Mouse (Mus musculus): ENCODE results near the gene Rbfox1. TPM values are rescaled to one million over a fixed set of nuclear protein-coding genes. Genes with fewer than 3 reads are reported as not detected.
A peak's percentile ranks its signal among the peaks of the same experiment; 100 is the strongest.

Rbfox1 gene
- polyA plus RNA-seq, 1 experiment from 2014 or later: 0.71 TPM

DNA sequence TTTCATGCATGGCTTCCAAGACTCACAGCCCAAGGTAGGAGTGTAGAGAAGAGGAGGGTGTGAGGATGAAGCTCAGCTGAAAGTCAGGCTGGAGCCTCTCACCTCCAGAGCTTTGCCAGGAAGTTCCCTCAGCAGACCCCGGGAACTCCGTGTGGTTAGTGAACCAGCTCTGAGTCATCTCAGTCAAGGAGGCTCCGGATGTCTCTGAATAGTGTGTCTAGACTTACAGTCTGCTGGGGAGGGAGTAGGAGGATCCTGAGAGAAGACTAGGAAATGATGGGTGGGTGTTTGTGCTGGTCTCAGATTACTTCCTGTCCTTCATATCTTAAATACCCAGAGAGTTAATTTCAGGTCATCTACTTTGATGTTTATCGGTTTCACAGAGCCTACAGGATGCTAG is 1004.1 kb downstream of the Rbfox1 start:
- Histone ChIP-seq H3K9me3 (no peaks in the 10 kb centered on the region), H3K27ac (no peak overlapping the region), H3K4me3 (no peak overlapping the region), H3K27me3 (ENCODE audit: poor library complexity, severe bottlenecking) (no peaks in the 10 kb centered on the region), H3K36me3 (replicated peaks) (no peaks in the 10 kb centered on the region), H3K4me1 (peaks cover 17% of the 10 kb centered on the region)
- DNase-seq (ENCODE audit: extremely low spot score, low spot score): no peak
- 82% methylated on average over 4 of the region's 4 CpGs for WGBS

- no peak for DNase-seq (ENCODE audit: extremely low spot score, low spot score)
- Histone ChIP-seq H3K9me3 (no peaks in the 10 kb centered on the region), H3K27ac (peak overlapping the region; percentile 35; the same call in 1 of the 2 replicates), H3K27me3 (ENCODE audit: poor library complexity, severe bottlenecking) (no peaks in the 10 kb centered on the region), H3K4me3 (no peak overlapping the region), H3K36me3 (replicated peaks) (no peaks in the 10 kb centered on the region), H3K4me1 (peaks cover 29% of the 10 kb centered on the region)
- WGBS: 39% methylated on average over 6 of the region's 6 CpGs
These were observed 1012.6 kb downstream of the Rbfox1 start for GRCm38 (mm10) chr16:6897734-6898133.

- DNase-seq (ENCODE audit: extremely low spot score, low spot score): no peak
- Histone ChIP-seq H3K27me3 (ENCODE audit: poor library complexity, severe bottlenecking) (no peaks in the 10 kb centered on the region), H3K4me1 (peaks cover 29% of the 10 kb centered on the region), H3K9me3 (no peaks in the 10 kb centered on the region), H3K4me3 (no peak overlapping the region), H3K27ac (no peak overlapping the region), H3K36me3 (replicated peaks) (no peaks in the 10 kb centered on the region)
- 81% methylated on average over 2 of the region's 2 CpGs for WGBS
These were observed 1014.9 kb downstream of the Rbfox1 start for GRCm38 (mm10) chr16:6900006-6900405.

DNA sequence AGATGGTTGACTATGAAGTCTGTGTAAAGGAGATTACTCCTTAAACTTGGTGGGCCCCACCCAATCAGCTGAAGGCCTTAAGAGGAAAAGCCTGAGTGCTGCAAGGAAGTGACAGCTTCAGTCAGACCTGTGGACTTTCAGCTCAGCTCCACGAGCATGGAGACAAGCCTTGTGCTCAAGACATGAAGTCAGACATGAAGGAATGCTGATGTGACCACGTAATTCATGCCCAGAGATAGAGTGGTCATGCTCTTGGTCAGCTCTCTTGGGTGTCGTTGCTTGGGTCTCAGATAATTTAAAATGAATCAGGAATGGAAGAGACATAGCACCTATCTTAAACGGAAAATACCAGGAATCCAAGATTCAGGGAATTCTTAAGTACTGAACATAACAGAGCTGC is 1019.8 kb downstream of the Rbfox1 start:
- DNase-seq (ENCODE audit: extremely low spot score, low spot score): no peak
- Histone ChIP-seq H3K36me3 (replicated peaks) (no peaks in the 10 kb centered on the region), H3K9me3 (no peaks in the 10 kb centered on the region), H3K27me3 (ENCODE audit: poor library complexity, severe bottlenecking) (no peaks in the 10 kb centered on the region), H3K4me1 (no peaks in the 10 kb centered on the region), H3K27ac (no peak overlapping the region), H3K4me3 (no peak overlapping the region)
- 85% methylated on average over 4 of the region's 4 CpGs for WGBS

DNA sequence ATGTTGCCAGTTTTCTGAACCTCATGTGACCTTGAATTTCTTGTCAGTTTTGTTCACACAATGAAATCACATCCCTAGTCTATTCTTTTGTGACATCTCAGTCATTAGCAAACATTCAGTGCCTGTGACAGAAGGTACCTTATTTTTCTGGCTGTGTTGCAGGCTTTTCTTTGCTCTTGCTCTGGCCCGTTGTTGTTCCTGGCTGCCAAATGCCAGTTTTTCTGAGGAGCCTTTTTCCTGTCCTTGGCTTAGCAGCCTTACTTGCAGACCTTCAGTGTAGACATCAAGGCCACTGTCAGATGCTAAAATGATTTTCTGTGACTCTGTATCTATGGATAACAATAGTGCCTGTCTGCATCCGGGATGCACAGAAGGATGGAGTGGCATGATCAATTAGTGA is 1020.8 kb downstream of the Rbfox1 start:
- no peak overlapping the region for H3K4me3 ChIP-seq
- no peak for DNase-seq (ENCODE audit: extremely low spot score, low spot score)
- no peaks in the 10 kb centered on the region for H3K36me3 ChIP-seq (replicated peaks)
- H3K27ac ChIP-seq: no peak overlapping the region
- 82% methylated on average over 2 of the region's 2 CpGs for WGBS
- no peaks in the 10 kb centered on the region for H3K27me3 ChIP-seq (ENCODE audit: poor library complexity, severe bottlenecking)
- H3K9me3 ChIP-seq: no peaks in the 10 kb centered on the region
- H3K4me1 ChIP-seq: no peaks in the 10 kb centered on the region

DNA sequence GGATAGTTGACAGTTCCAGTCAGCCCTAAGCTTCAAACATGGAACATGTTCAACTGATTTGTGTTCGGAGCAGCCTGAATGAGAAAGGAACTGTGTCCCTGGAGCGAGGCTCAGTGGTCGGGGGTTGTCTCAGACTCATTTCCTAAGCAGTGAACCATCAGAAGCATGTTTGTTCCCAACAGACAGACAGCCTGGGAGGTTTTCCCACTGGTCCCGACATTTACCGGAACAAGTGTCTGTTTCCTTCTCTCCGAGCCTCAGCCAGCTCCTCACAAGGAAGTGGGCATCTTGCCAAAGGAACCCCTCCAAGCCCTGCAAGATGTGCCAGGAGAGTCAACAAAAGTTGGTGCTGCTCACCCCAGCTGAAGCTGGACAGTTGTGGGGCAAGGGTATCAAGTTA is 1022.4 kb downstream of the Rbfox1 start:
- no peak for DNase-seq (ENCODE audit: extremely low spot score, low spot score)
- Histone ChIP-seq H3K27me3 (ENCODE audit: poor library complexity, severe bottlenecking) (no peaks in the 10 kb centered on the region), H3K9me3 (no peaks in the 10 kb centered on the region), H3K4me1 (no peaks in the 10 kb centered on the region), H3K27ac (no peak overlapping the region), H3K4me3 (no peak overlapping the region), H3K36me3 (replicated peaks) (no peaks in the 10 kb centered on the region)
- 90% methylated on average over 6 of the region's 6 CpGs for WGBS

DNA sequence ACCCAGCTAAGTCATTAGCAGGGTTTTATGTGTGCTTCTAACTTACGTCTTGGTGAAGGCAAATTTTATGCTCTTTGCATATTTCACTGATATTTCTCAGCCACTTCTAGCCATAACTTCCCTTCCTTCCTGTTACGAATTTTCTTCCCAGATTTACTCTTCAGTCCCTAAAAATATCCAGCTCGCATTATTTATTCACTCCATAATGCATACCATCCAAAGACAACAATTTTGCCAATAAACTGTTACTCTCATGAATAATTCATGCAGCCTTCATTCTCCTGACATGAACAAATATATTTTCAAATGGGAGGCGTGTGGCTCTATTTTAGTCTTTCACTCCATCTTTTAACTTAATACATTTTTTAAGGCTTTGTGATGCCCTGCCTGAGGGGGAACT is 1029.4 kb downstream of the Rbfox1 start:
- WGBS: 83% methylated on average over 4 of the region's 4 CpGs
- no peaks in the 10 kb centered on the region for H3K36me3 ChIP-seq (replicated peaks)
- no peak overlapping the region for H3K27ac ChIP-seq
- no peaks in the 10 kb centered on the region for H3K9me3 ChIP-seq
- DNase-seq (ENCODE audit: extremely low spot score, low spot score): no peak
- H3K4me3 ChIP-seq: no peak overlapping the region
- no peaks in the 10 kb centered on the region for H3K27me3 ChIP-seq (ENCODE audit: poor library complexity, severe bottlenecking)
- H3K4me1 ChIP-seq: peaks cover 8% of the 10 kb centered on the region; the same call in 1 of the 2 replicates

GRCm38 (mm10) chr16:6918641-6919040 is 1033.5 kb downstream of the Rbfox1 start:
- Histone ChIP-seq H3K4me3 (no peak overlapping the region), H3K36me3 (replicated peaks) (no peaks in the 10 kb centered on the region), H3K4me1 (peaks cover 10% of the 10 kb centered on the region; the same call in 1 of the 2 replicates), H3K27me3 (ENCODE audit: poor library complexity, severe bottlenecking) (no peaks in the 10 kb centered on the region), H3K27ac (no peak overlapping the region), H3K9me3 (no peaks in the 10 kb centered on the region)
- 68% methylated on average over 3 of the region's 3 CpGs for WGBS
- no peak for DNase-seq (ENCODE audit: extremely low spot score, low spot score)

DNA sequence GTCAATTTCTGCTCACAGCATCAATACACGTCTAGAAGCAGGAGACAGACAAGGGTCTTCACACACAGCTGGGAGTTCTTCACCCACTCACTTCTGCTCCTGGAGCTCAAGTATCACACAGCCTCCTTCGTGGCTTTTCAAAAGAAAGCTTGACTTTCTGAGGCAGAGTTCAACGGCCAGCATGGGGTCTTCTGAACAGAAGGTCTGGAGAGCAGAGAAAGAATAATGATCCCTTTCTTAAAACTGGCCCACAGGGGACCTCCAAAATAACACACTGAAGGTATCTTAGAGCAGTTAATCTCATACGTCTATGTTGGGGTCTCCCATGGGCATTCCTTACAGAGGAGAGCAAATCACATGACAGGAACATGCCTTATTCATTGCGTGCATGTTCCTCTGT is 1034.5 kb downstream of the Rbfox1 start:
- Histone ChIP-seq H3K27ac (no peak overlapping the region), H3K4me3 (no peak overlapping the region), H3K9me3 (no peaks in the 10 kb centered on the region), H3K4me1 (peaks cover 10% of the 10 kb centered on the region; the same call in 1 of the 2 replicates), H3K36me3 (replicated peaks) (no peaks in the 10 kb centered on the region), H3K27me3 (ENCODE audit: poor library complexity, severe bottlenecking) (no peaks in the 10 kb centered on the region)
- no peak for DNase-seq (ENCODE audit: extremely low spot score, low spot score)
- 39% methylated on average over 5 of the region's 5 CpGs for WGBS

GRCm38 (mm10) chr16:6927661-6928060 is 1042.5 kb downstream of the Rbfox1 start:
- no peaks in the 10 kb centered on the region for H3K9me3 ChIP-seq
- H3K27ac ChIP-seq: no peak overlapping the region
- DNase-seq (ENCODE audit: extremely low spot score, low spot score): no peak
- no peaks in the 10 kb centered on the region for H3K36me3 ChIP-seq (replicated peaks)
- H3K4me1 ChIP-seq: no peaks in the 10 kb centered on the region
- no peaks in the 10 kb centered on the region for H3K27me3 ChIP-seq (ENCODE audit: poor library complexity, severe bottlenecking)
- WGBS: 89% methylated on average over 2 of the region's 2 CpGs
- no peak overlapping the region for H3K4me3 ChIP-seq

- Histone ChIP-seq H3K4me1 (no peaks in the 10 kb centered on the region), H3K4me3 (no peak overlapping the region), H3K27ac (no peak overlapping the region), H3K36me3 (replicated peaks) (no peaks in the 10 kb centered on the region), H3K27me3 (ENCODE audit: poor library complexity, severe bottlenecking) (no peaks in the 10 kb centered on the region), H3K9me3 (no peaks in the 10 kb centered on the region)
- no peak for DNase-seq (ENCODE audit: extremely low spot score, low spot score)
- 55% methylated on average over 3 of the region's 3 CpGs for WGBS
These were observed 1045.6 kb downstream of the Rbfox1 start for GRCm38 (mm10) chr16:6930795-6931194.

GRCm38 (mm10) chr16:6946151-6946550 is 1061.0 kb downstream of the Rbfox1 start:
- Histone ChIP-seq H3K27ac (no peak overlapping the region), H3K4me3 (no peak overlapping the region), H3K9me3 (no peaks in the 10 kb centered on the region), H3K27me3 (ENCODE audit: poor library complexity, severe bottlenecking) (peaks cover 7% of the 10 kb centered on the region; the same call in 1 of the 2 replicates), H3K4me1 (no peaks in the 10 kb centered on the region), H3K36me3 (replicated peaks) (no peaks in the 10 kb centered on the region)
- WGBS: 88% methylated on average over 6 of the region's 6 CpGs
- DNase-seq (ENCODE audit: extremely low spot score, low spot score): no peak

GRCm38 (mm10) chr16:6949666-6950065 is 1064.5 kb downstream of the Rbfox1 start:
- Histone ChIP-seq H3K36me3 (replicated peaks) (no peaks in the 10 kb centered on the region), H3K27ac (no peak overlapping the region), H3K4me3 (no peak overlapping the region), H3K9me3 (no peaks in the 10 kb centered on the region), H3K27me3 (ENCODE audit: poor library complexity, severe bottlenecking) (peaks cover 37% of the 10 kb centered on the region), H3K4me1 (no peaks in the 10 kb centered on the region)
- 85% methylated on average over 2 of the region's 2 CpGs for WGBS
- DNase-seq (ENCODE audit: extremely low spot score, low spot score): no peak

DNA sequence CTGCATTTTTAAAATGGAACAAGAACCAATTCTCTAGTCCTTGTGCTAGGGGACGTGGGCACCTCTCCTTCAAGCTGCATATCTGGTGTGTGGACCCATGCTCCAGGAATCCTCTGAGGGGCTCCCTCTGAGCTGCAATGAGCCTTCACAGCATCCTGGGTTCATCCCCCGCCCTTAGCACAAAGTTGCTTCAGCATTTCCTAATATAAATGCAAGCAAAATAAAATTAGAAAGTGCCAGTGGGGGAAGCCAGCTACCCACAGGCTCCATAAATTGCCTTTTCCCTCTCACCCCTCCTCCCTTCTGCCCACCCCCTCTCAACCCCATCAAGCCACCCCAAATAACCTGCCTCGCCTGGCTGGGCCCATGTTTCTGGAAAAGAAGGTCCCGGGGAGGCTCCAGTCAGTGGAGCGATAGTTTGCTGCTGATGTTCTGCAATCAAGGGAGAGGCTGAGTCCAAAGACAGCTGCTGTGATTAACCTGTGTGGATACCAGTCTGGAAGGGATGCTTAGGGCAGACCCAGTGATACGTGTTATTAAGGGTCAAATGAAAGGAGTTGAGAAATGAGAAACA is 1070.0 kb downstream of the Rbfox1 start:
- Histone ChIP-seq H3K4me3 (no peak overlapping the region), H3K36me3 (replicated peaks) (no peaks in the 10 kb centered on the region), H3K4me1 (no peaks in the 10 kb centered on the region), H3K9me3 (no peaks in the 10 kb centered on the region), H3K27ac (no peak overlapping the region), H3K27me3 (ENCODE audit: poor library complexity, severe bottlenecking) (peaks cover 89% of the 10 kb centered on the region)
- DNase-seq (ENCODE audit: extremely low spot score, low spot score): no peak
- WGBS: 90% methylated on average over 6 of the region's 6 CpGs

Measured in forebrain, embryonic 10.5 days (tissue).